Mouse (Mus musculus) heart, postnatal 25 days (tissue): ENCODE results near the gene Ank. TPM values are rescaled to one million over a fixed set of nuclear protein-coding genes. Genes with fewer than 3 reads are reported as not detected.
A peak's percentile ranks its signal among the peaks of the same experiment; 100 is the strongest.
"Not testable (repeated sequence)": the region's sequence is repeated elsewhere in the genome, so short reads cannot be mapped to it uniquely, and the experiment has no call there.

Experiments used
- DNase-seq: peaks from one replicate; pipeline ENCODE4 v3.0.0; 2022; ENCODE audit warnings: low spot score
- intact Hi-C: fragments of 180-260 bp; cut with DNase I; formaldehyde crosslinking; loops from one replicate; pipeline ENCODE4 v1.15.1; 2025
- total RNA-seq, 2 experiments: library from RNA; stranded (reverse); gene quantifications; 2 replicates each; pipeline ENCODE4 v1.2.3; 2021

Gene Ank
- total RNA-seq: 100 to 1,000 TPM; 174 to 208 TPM

- peak; percentile 76 for DNase-seq
- intact Hi-C loops: loop anchor here (2.0 to 10.0 kb wide), 3 partner anchors 76 to 1482 kb away; partner anchors contain the start of gene Zfp622
Observed at GRCm38 (mm10) chr15:27466131-27467080, at the start of gene Ank. Gene Ank (plus strand): TSS chr15:27466677.

GRCm38 (mm10) chr15:27418566-27419331, 47.7 kb upstream of the Ank start:
- intact Hi-C loops: no loop called here
- no peak for DNase-seq

GRCm38 (mm10) chr15:27421531-27421930, 44.9 kb upstream of the Ank start:
- no peak for DNase-seq
- intact Hi-C loops: no loop called here

GRCm38 (mm10) chr15:27427581-27427980, 38.9 kb upstream of the Ank start:
- DNase-seq: no peak
- intact Hi-C loops: no loop called here

GRCm38 (mm10) chr15:27430241-27430640, 36.2 kb upstream of the Ank start:
- intact Hi-C loops: no loop called here
- DNase-seq: no peak

GRCm38 (mm10) chr15:27432851-27433615, 33.4 kb upstream of the Ank start:
- DNase-seq: no peak
- intact Hi-C loops: no loop called here

- intact Hi-C loops: no loop called here
- DNase-seq: no peak
Observed at GRCm38 (mm10) chr15:27435409-27435808, 31.1 kb upstream of the Ank start.

GRCm38 (mm10) chr15:27436194-27436593, 30.3 kb upstream of the Ank start:
- no peak for DNase-seq
- intact Hi-C loops: no loop called here

- intact Hi-C loops: no loop called here
Observed at GRCm38 (mm10) chr15:27441053-27441452, 25.4 kb upstream of the Ank start.

GRCm38 (mm10) chr15:27441529-27441928, 24.9 kb upstream of the Ank start:
- intact Hi-C loops: no loop called here
- no peak for DNase-seq

More at GRCm38 (mm10) chr15:27441053-27441452, 25.4 kb upstream of the Ank start:
- DNase-seq: no peak

- DNase-seq: no peak
- intact Hi-C loops: no loop called here
Observed at GRCm38 (mm10) chr15:27441951-27442350, 24.5 kb upstream of the Ank start.

GRCm38 (mm10) chr15:27444772-27445347, 21.6 kb upstream of the Ank start:
- intact Hi-C loops: no loop called here

GRCm38 (mm10) chr15:27450689-27451088, 15.8 kb upstream of the Ank start:
- no peak for DNase-seq
- intact Hi-C loops: no loop called here

More at GRCm38 (mm10) chr15:27444772-27445347, 21.6 kb upstream of the Ank start:
- DNase-seq: no peak

GRCm38 (mm10) chr15:27451760-27452159, 14.7 kb upstream of the Ank start:
- DNase-seq: no peak
- intact Hi-C loops: no loop called here

- no peak for DNase-seq
- intact Hi-C loops: no loop called here
Observed at GRCm38 (mm10) chr15:27452496-27452895, 14.0 kb upstream of the Ank start.

GRCm38 (mm10) chr15:27457001-27457400, 9.5 kb upstream of the Ank start:
- no peak for DNase-seq
- intact Hi-C loops: no loop called here

- not testable (repeated sequence) for DNase-seq
- intact Hi-C loops: loop anchor here (10.0 kb wide), 1 partner anchor 1475 kb away; the partner anchor contains the start of gene Zfp622
Observed at GRCm38 (mm10) chr15:27459781-27460180, 6.7 kb upstream of the Ank start.

- no peak for DNase-seq
- intact Hi-C loops: loop anchor here (10.0 kb wide), 1 partner anchor 1477 kb away; the partner anchor contains the start of gene Zfp622
Observed at GRCm38 (mm10) chr15:27461336-27462245, 4.9 kb upstream of the Ank start.
